Mouse (Mus musculus) testis, adult 2 months (tissue): ENCODE measurements at regions not wholly inside any gene's neighbourhood (a gene's known extent, or its start where the extent isn't known, plus 50 kb on each side); places are given as distances from the start of the nearest gene placed in this dataset.

Source experiments
- H3K27ac ChIP-seq: fragments of 200-500 bp; 2 replicates; pipeline ENCODE4 v1.5.1; 2012; ENCODE audit warnings: low read depth, low read length; ENCODE audit not compliant: control insufficient read depth, insufficient read depth
- H3K27me3 ChIP-seq: fragments of 200-500 bp; 2 replicates; pipeline ENCODE4 v1.6.1; 2012; ENCODE audit warnings: mild to moderate bottlenecking, low read length, moderate library complexity; ENCODE audit not compliant: control insufficient read depth, insufficient read depth
- H3K36me3 ChIP-seq: fragments of 200-500 bp; 2 replicates; pipeline ENCODE4 v1.6.1; 2012; ENCODE audit warnings: mild to moderate bottlenecking, low read length; ENCODE audit not compliant: control insufficient read depth, insufficient read depth
- H3K4me1 ChIP-seq: fragments of 200-500 bp; 2 replicates; pipeline ENCODE4 v1.6.1; 2012; ENCODE audit warnings: low read length; ENCODE audit not compliant: control insufficient read depth, insufficient read depth
- H3K4me3 ChIP-seq: fragments of 200-500 bp; 2 replicates; pipeline ENCODE4 v1.5.1; 2012; ENCODE audit warnings: low read depth, mild to moderate bottlenecking, low read length, moderate library complexity, mixed read lengths; ENCODE audit not compliant: control insufficient read depth
- CTCF ChIP-seq: fragments of 200-500 bp; IDR thresholded peaks from 2 replicates; pipeline ENCODE4 v1.5.1; 2012; ENCODE audit warnings: low read depth, mild to moderate bottlenecking, inconsistent platforms, low read length, moderate library complexity; ENCODE audit not compliant: control insufficient read depth, insufficient read depth, insufficient replicate concordance
- POLR2A ChIP-seq: fragments of 200-500 bp; IDR thresholded peaks from 2 replicates; pipeline ENCODE4 v1.6.1; 2012; ENCODE audit warnings: low read depth, mild to moderate bottlenecking, inconsistent platforms, low read length, moderate library complexity; ENCODE audit not compliant: control insufficient read depth

DNA sequence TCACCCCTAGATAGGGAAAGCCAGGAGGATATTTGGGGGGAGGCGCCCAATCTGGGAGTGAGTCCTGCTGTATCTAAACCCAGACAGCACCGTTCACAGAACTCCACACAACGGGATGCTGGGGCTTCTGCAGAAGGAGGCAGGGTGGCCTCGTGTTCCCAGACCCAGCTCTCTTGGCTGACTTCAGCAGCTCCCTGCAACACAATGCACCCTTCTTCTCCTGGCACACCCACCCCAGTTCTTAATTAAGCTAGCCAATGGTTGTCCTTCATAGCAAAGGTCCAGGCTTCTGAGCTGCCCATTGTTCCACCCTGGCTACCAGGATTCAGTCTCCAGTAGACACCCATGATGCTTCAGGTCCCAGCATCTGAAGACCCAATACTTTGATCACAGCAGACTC lies 138.8 kb upstream of the Zmiz1 start:
- no peaks in the 10 kb centered on the region for H3K27me3 ChIP-seq
- no peaks in the 10 kb centered on the region; the same call in none of the 2 replicates for H3K4me1 ChIP-seq
- no peak overlapping the region for H3K4me3 ChIP-seq
- no peak overlapping the region for H3K27ac ChIP-seq
- TF ChIP-seq CTCF (no peak), POLR2A (no peak)
- H3K36me3 ChIP-seq = no peaks in the 10 kb centered on the region

DNA sequence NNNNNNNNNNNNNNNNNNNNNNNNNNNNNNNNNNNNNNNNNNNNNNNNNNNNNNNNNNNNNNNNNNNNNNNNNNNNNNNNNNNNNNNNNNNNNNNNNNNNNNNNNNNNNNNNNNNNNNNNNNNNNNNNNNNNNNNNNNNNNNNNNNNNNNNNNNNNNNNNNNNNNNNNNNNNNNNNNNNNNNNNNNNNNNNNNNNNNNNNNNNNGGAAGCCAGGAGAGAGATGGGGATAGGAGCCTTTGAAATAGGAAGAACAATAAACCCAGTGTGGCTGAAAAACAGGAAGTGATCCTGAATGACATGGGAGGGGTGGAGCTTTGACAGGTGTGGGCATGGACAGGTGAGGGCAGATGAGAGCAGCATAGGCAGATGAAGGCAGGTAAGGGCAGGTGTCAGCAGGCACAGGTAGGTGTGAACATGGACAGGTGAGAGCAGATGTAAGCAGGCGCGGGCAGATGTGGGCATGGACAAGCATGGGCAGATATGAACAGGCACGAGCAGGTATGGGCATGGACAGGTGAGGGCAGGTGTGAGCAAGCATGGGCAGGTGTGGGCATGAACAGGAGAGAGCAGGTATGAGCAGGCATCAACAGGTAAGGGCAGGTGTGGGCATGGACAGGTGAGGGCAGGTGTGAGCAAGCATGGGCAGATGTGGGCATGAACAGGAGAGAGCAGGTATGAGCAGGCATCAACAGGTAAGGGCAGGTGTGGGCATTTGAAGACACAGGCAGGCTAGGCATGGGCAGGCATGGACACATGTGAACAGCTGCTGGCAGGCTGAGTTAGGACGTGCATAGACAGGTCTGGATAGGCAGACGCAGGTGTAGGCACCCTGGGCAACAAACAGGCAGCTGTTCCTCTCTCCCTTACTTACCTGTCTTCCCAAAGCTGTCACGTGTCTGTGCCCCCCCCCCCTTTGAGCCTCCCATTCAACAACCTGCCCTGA lies 135.2 kb upstream of the Zmiz1 start:
- Histone ChIP-seq H3K36me3 (no peaks in the 10 kb centered on the region), H3K27ac (no peak overlapping the region), H3K4me3 (no peak overlapping the region), H3K27me3 (no peaks in the 10 kb centered on the region), H3K4me1 (no peaks in the 10 kb centered on the region; the same call in 1 of the 2 replicates)
- TF ChIP-seq POLR2A = no peak

DNA sequence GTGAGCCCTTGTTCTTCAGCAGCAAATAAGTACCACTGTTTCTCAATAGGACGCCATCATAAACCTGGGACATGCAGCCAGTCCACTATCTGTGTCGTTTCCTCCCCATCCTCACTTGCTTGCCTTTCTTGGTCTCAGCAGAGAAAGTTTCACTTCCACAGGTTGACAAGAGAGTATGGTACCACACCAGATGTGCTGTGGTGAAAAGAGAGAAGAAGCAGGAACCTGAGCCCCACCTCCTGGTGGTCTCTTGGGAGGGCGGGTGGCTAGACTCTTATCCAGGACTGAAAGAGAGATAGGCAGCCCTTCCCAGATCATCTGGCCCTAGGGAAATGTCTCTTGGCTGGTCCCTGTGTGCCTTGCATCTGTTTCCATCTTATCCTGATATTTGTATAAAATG lies 133.1 kb upstream of the Zmiz1 start:
- Histone ChIP-seq H3K4me1 (no peaks in the 10 kb centered on the region), H3K27me3 (no peaks in the 10 kb centered on the region), H3K4me3 (no peak overlapping the region), H3K27ac (no peak overlapping the region), H3K36me3 (no peaks in the 10 kb centered on the region)
- no peak for TF ChIP-seq CTCF
- TF ChIP-seq POLR2A = no peak

DNA sequence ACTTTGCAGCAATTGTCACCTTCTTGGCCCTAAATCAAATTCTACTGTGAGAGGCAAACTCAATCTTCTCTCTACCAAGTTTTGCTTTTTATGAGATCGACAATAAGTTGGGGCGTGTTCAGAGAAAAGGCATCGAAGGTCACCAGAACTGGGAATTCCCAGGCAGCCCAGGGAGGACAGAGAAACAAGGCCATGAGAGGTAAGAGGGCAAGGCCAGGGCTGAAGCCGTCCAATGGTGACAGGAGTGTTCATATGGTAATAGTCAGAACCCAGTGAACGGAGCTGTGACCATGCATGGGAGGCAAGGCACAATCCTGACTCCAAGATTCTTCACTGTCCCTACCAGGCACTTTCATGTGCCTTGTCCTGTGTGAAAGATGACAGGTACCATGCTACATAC lies 130.8 kb upstream of the Zmiz1 start:
- Histone ChIP-seq H3K4me1 (no peaks in the 10 kb centered on the region), H3K27ac (no peak overlapping the region)

DNA sequence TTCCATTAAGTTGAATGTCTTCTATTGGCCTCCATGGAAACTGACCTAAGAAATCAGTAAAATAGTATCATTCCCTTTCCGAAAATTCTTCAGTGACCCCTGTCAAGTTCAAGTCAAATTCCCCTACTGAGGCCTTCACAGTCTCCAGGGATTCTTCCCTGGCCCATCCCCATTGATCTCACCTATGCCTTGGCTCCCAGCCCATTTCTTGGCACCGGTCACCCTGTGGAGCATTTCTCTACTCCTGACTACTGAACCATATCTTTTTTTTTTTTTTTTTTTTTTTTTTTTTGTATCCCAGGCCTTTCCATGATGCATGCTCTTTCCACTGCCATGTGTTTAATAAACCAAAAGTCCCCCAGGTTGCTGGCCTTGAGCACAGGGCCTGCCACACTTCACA lies 124.8 kb upstream of the Zmiz1 start:
- TF ChIP-seq POLR2A (no peak), CTCF (no peak)
- Histone ChIP-seq H3K27me3 (no peaks in the 10 kb centered on the region), H3K27ac (no peak overlapping the region), H3K36me3 (no peaks in the 10 kb centered on the region), H3K4me3 (no peak overlapping the region), H3K4me1 (no peaks in the 10 kb centered on the region)

More for the DNA sequence above, 130.8 kb upstream of the Zmiz1 start:
- Histone ChIP-seq H3K27me3 (no peaks in the 10 kb centered on the region), H3K4me3 (no peak overlapping the region), H3K36me3 (no peaks in the 10 kb centered on the region)
- TF ChIP-seq CTCF = no peak

DNA sequence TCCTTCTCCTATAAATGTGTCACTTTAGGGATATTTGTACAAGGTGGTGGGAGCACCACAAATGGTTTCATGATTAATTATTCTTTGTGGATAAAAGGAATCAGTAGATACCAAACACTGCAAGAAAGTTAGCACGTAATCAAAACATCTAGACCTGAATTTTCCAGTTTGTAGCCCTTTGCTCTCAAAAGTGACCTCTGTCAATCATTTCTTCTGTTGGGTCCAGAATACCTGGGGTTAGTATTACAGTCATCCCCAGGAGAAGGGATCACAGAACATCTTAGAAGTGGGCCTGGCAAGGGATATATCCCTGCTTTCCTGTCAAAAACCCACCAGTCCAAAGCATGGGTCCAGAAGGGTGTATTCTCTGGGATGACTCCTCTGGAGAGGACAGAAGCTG lies 122.1 kb upstream of the Zmiz1 start:
- no peak for TF ChIP-seq CTCF
- TF ChIP-seq POLR2A = no peak

GRCm38 (mm10) chr14:25338404-25339051 lies 120.5 kb upstream of the Zmiz1 start:
- H3K27ac ChIP-seq = no peak overlapping the region
- H3K4me3 ChIP-seq = no peak overlapping the region
- H3K4me1 ChIP-seq = no peaks in the 10 kb centered on the region; the same call in 1 of the 2 replicates
- H3K27me3 ChIP-seq = no peaks in the 10 kb centered on the region
- no peak for TF ChIP-seq POLR2A
- TF ChIP-seq CTCF = no peak
- no peaks in the 10 kb centered on the region for H3K36me3 ChIP-seq

More for the DNA sequence above, 122.1 kb upstream of the Zmiz1 start:
- Histone ChIP-seq H3K27me3 (no peaks in the 10 kb centered on the region), H3K36me3 (no peaks in the 10 kb centered on the region), H3K4me1 (no peaks in the 10 kb centered on the region), H3K4me3 (no peak overlapping the region), H3K27ac (no peak overlapping the region)
